Mouse (Mus musculus) neutrophil, adult 65 days (primary cell): ENCODE measurements around the gene Gm17521. TPM values are rescaled to one million over a fixed set of nuclear protein-coding genes. Genes with fewer than 3 reads are reported as not detected.

Experiments used
- total RNA-seq: library from RNA; stranded (reverse); gene quantifications from 2 replicates; pipeline ENCODE4 v1.2.4, GENCODE M21; 2023

The Gm17521 gene
- not detected in 2 replicates for total RNA-seq

DNA sequence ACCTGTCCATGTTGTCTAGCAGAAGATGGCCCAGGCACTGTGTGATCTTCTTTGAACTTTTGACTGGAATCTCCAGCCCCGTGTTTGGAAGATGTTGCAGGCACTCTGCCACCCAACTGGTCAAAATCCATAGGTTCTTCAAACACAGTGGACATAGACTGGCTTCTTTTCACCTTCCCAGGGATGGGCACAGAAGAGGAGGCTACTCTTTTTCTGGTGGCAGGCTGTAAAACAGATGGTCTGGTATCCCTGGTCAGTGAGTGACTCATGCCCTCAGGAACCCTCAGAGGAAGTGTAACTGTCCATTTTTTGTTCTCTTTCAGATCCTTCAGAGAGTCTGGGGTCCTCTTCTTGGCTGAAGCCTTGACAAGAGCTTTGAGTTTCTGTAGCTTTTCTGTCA lies at the start of gene Gm17521:
Gene Gm17521 (minus strand): TSS at position 101 of the 400 bp plus-strand sequence.

Other genes with a start within 250 kb of the Gm17521 start
- 0.59 TPM in 1 of 2 replicates, not detected in the other for gene Cldn34c1, start 73.8 kb upstream of the Gm17521 start, total RNA-seq
- not detected in 2 replicates for gene Srsx, start 192.8 kb upstream of the Gm17521 start, total RNA-seq
- not detected in 2 replicates for gene Gm17577, start 217.2 kb upstream of the Gm17521 start, total RNA-seq